Mouse (Mus musculus): ENCODE results near the gene Egfl8. TPM values are rescaled to one million over a fixed set of nuclear protein-coding genes. Genes with fewer than 3 reads are reported as not detected.

Egfl8 gene
- polyA plus RNA-seq, 1 experiment, result 1.1 TPM

- TF ChIP-seq POLR2A (IDR thresholded peaks at IDR 0.05; ENCODE audit: insufficient read depth, low read length), result no peak
- TF ChIP-seq EP300 (IDR thresholded peaks at IDR 0.05; ENCODE audit: insufficient read depth, low read depth, low read length), result no peak
- no peak for TF ChIP-seq CTCF (IDR thresholded peaks at IDR 0.05; ENCODE audit: low read depth, low read length)
- Histone ChIP-seq H3K4me3 (ENCODE audit: low read depth, low read length) (no peak overlapping the region), H3K9ac (ENCODE audit: low read depth, poor library complexity, severe bottlenecking) (no peak overlapping the region), H3K27me3 (ENCODE audit: control insufficient read depth, insufficient read depth, low read length, poor library complexity, severe bottlenecking) (no peaks in the 10 kb centered on the region), H3K27ac (ENCODE audit: insufficient read depth, low read length) (no peak overlapping the region), H3K4me1 (ENCODE audit: control insufficient read depth, insufficient read depth, low read length) (peaks cover 6% of the 10 kb centered on the region), H3K36me3 (ENCODE audit: control insufficient read depth, insufficient read depth, low read length, poor library complexity, severe bottlenecking) (no peaks in the 10 kb centered on the region), H3K9me3 (replicated peaks; ENCODE audit: control insufficient read depth, insufficient read depth, low read length, poor library complexity, severe bottlenecking) (no peaks in the 10 kb centered on the region)
These were observed 48.5 kb downstream of the Egfl8 start for GRCm38 (mm10) chr17:34567311-34567710.

- peak overlapping the region; percentile 41 for H3K4me3 ChIP-seq (ENCODE audit: low read depth, low read length)
- H3K9ac ChIP-seq (ENCODE audit: low read depth, poor library complexity, severe bottlenecking), result peak overlapping the region; percentile 15
- peaks cover 6% of the 10 kb centered on the region for H3K4me1 ChIP-seq (ENCODE audit: control insufficient read depth, insufficient read depth, low read length)
These were observed 51.0 kb downstream of the Egfl8 start for GRCm38 (mm10) chr17:34564796-34565195.

GRCm38 (mm10) chr17:34564003-34564421, 51.8 kb downstream of the Egfl8 start, which contains the start of gene Notch4:
TSS of gene Notch4 (plus strand) at chr17:34564268.
- Histone ChIP-seq H3K9ac (ENCODE audit: low read depth, poor library complexity, severe bottlenecking) (peak within 1 kb of the TSS; percentile 15), H3K4me3 (ENCODE audit: low read depth, low read length) (peak within 1 kb of the TSS; percentile 41)
- TF ChIP-seq EP300 (IDR thresholded peaks at IDR 0.05; ENCODE audit: insufficient read depth, low read depth, low read length) (peak; percentile 84; the same call in 1 of the 2 replicates), POLR2A (IDR thresholded peaks at IDR 0.05; ENCODE audit: insufficient read depth, low read length) (no peak)

More at GRCm38 (mm10) chr17:34564796-34565195, 51.0 kb downstream of the Egfl8 start:
- no peaks in the 10 kb centered on the region for H3K36me3 ChIP-seq (ENCODE audit: control insufficient read depth, insufficient read depth, low read length, poor library complexity, severe bottlenecking)
- no peaks in the 10 kb centered on the region for H3K9me3 ChIP-seq (replicated peaks; ENCODE audit: control insufficient read depth, insufficient read depth, low read length, poor library complexity, severe bottlenecking)
- H3K27me3 ChIP-seq (ENCODE audit: control insufficient read depth, insufficient read depth, low read length, poor library complexity, severe bottlenecking), result no peaks in the 10 kb centered on the region
- peak overlapping the region; percentile 40; the same call in 1 of the 2 replicates for H3K27ac ChIP-seq (ENCODE audit: insufficient read depth, low read length)
- TF ChIP-seq EP300 (IDR thresholded peaks at IDR 0.05; ENCODE audit: insufficient read depth, low read depth, low read length) (no peak), CTCF (IDR thresholded peaks at IDR 0.05; ENCODE audit: low read depth, low read length) (no peak), POLR2A (IDR thresholded peaks at IDR 0.05; ENCODE audit: insufficient read depth, low read length) (no peak)

GRCm38 (mm10) chr17:34563354-34563753, 52.4 kb downstream of the Egfl8 start:
- H3K9me3 ChIP-seq (replicated peaks; ENCODE audit: control insufficient read depth, insufficient read depth, low read length, poor library complexity, severe bottlenecking), result no peaks in the 10 kb centered on the region
- no peaks in the 10 kb centered on the region for H3K36me3 ChIP-seq (ENCODE audit: control insufficient read depth, insufficient read depth, low read length, poor library complexity, severe bottlenecking)
- no peak overlapping the region for H3K9ac ChIP-seq (ENCODE audit: low read depth, poor library complexity, severe bottlenecking)
- H3K4me1 ChIP-seq (ENCODE audit: control insufficient read depth, insufficient read depth, low read length), result peaks cover 6% of the 10 kb centered on the region
- no peaks in the 10 kb centered on the region for H3K27me3 ChIP-seq (ENCODE audit: control insufficient read depth, insufficient read depth, low read length, poor library complexity, severe bottlenecking)
- TF ChIP-seq EP300 (IDR thresholded peaks at IDR 0.05; ENCODE audit: insufficient read depth, low read depth, low read length), result no peak
- no peak for TF ChIP-seq POLR2A (IDR thresholded peaks at IDR 0.05; ENCODE audit: insufficient read depth, low read length)
- no peak for TF ChIP-seq CTCF (IDR thresholded peaks at IDR 0.05; ENCODE audit: low read depth, low read length)
- H3K4me3 ChIP-seq (ENCODE audit: low read depth, low read length), result no peak overlapping the region
- H3K27ac ChIP-seq (ENCODE audit: insufficient read depth, low read length), result peak overlapping the region; percentile 36

More at GRCm38 (mm10) chr17:34564003-34564421, 51.8 kb downstream of the Egfl8 start, which contains the start of gene Notch4:
- peak within 1 kb of the TSS; percentile 40 for H3K27ac ChIP-seq (ENCODE audit: insufficient read depth, low read length)
- H3K4me1 ChIP-seq (ENCODE audit: control insufficient read depth, insufficient read depth, low read length), result peaks cover 6% of the 10 kb centered on the region
- no peaks in the 10 kb centered on the region for H3K36me3 ChIP-seq (ENCODE audit: control insufficient read depth, insufficient read depth, low read length, poor library complexity, severe bottlenecking)
- H3K27me3 ChIP-seq (ENCODE audit: control insufficient read depth, insufficient read depth, low read length, poor library complexity, severe bottlenecking), result no peaks in the 10 kb centered on the region
- no peaks in the 10 kb centered on the region for H3K9me3 ChIP-seq (replicated peaks; ENCODE audit: control insufficient read depth, insufficient read depth, low read length, poor library complexity, severe bottlenecking)

Other genes with a start within 250 kb of the Egfl8 start
- gene Btnl1, start 238.8 kb downstream of the Egfl8 start, polyA plus RNA-seq (2011; ENCODE audit: insufficient read depth, insufficient read length, low read depth, missing spikeins), result 0.28 TPM in 1 of 2 replicates, not detected in the other
- not detected in 2 replicates for gene BC051142, start 217.2 kb downstream of the Egfl8 start, polyA plus RNA-seq (2011; ENCODE audit: insufficient read depth, insufficient read length, low read depth, missing spikeins)
- gene Btnl4, start 138.7 kb downstream of the Egfl8 start, polyA plus RNA-seq (2011; ENCODE audit: insufficient read depth, insufficient read length, low read depth, missing spikeins), result not detected in 2 replicates
- gene Btnl6, start 98.6 kb downstream of the Egfl8 start, polyA plus RNA-seq (2011; ENCODE audit: insufficient read depth, insufficient read length, low read depth, missing spikeins), result not detected in 2 replicates
- gene Notch4, start 51.7 kb downstream of the Egfl8 start, polyA plus RNA-seq (2011; ENCODE audit: insufficient read depth, insufficient read length, low read depth, missing spikeins), result 4.6 and 7.0 TPM in 2 replicates
- gene Gpsm3, start 26.2 kb downstream of the Egfl8 start, polyA plus RNA-seq (2011; ENCODE audit: insufficient read depth, insufficient read length, low read depth, missing spikeins), result 3.9 and 4.2 TPM in 2 replicates
- gene Pbx2, start 24.7 kb downstream of the Egfl8 start, polyA plus RNA-seq (2011; ENCODE audit: insufficient read depth, insufficient read length, low read depth, missing spikeins), result 66.1 and 73.0 TPM in 2 replicates
- 1.4 and 2.5 TPM in 2 replicates for gene Ager, start 18.1 kb downstream of the Egfl8 start, polyA plus RNA-seq (2011; ENCODE audit: insufficient read depth, insufficient read length, low read depth, missing spikeins)
- gene Rnf5, start 12.3 kb downstream of the Egfl8 start, polyA plus RNA-seq (2011; ENCODE audit: insufficient read depth, insufficient read length, low read depth, missing spikeins), result 74.3 and 75.9 TPM in 2 replicates
- 66.8 and 81.7 TPM in 2 replicates for gene Agpat1, start 11.7 kb downstream of the Egfl8 start, polyA plus RNA-seq (2011; ENCODE audit: insufficient read depth, insufficient read length, low read depth, missing spikeins)
- 26.7 and 29.2 TPM in 2 replicates for gene Ppt2, start 12.5 kb upstream of the Egfl8 start, polyA plus RNA-seq (2011; ENCODE audit: insufficient read depth, insufficient read length, low read depth, missing spikeins)
- not detected in 2 replicates for gene Prrt1, start 13.6 kb upstream of the Egfl8 start, polyA plus RNA-seq (2011; ENCODE audit: insufficient read depth, insufficient read length, low read depth, missing spikeins)
- gene Fkbpl, start 28.8 kb upstream of the Egfl8 start, polyA plus RNA-seq (2011; ENCODE audit: insufficient read depth, insufficient read length, low read depth, missing spikeins), result 11.0 and 16.5 TPM in 2 replicates
- 31.3 and 32.0 TPM in 2 replicates for gene Atf6b, start 31.2 kb upstream of the Egfl8 start, polyA plus RNA-seq (2011; ENCODE audit: insufficient read depth, insufficient read length, low read depth, missing spikeins)
- gene Tnxb, start 54.6 kb upstream of the Egfl8 start, polyA plus RNA-seq (2011; ENCODE audit: insufficient read depth, insufficient read length, low read depth, missing spikeins), result 0.13 and 0.15 TPM in 2 replicates
- 0.12 and 0.23 TPM in 2 replicates for gene C4b, start 127.9 kb upstream of the Egfl8 start, polyA plus RNA-seq (2011; ENCODE audit: insufficient read depth, insufficient read length, low read depth, missing spikeins)
- gene Cyp21a1, start 188.6 kb upstream of the Egfl8 start, polyA plus RNA-seq (2011; ENCODE audit: insufficient read depth, insufficient read length, low read depth, missing spikeins), result not detected in 2 replicates
- gene Stk19, start 221.0 kb upstream of the Egfl8 start, polyA plus RNA-seq (2011; ENCODE audit: insufficient read depth, insufficient read length, low read depth, missing spikeins), result 18.7 and 25.8 TPM in 2 replicates
- 22.6 and 24.5 TPM in 2 replicates for gene Dxo, start 221.0 kb upstream of the Egfl8 start, polyA plus RNA-seq (2011; ENCODE audit: insufficient read depth, insufficient read length, low read depth, missing spikeins)
- 12.7 and 13.1 TPM in 2 replicates for gene Skiv2l, start 234.2 kb upstream of the Egfl8 start, polyA plus RNA-seq (2011; ENCODE audit: insufficient read depth, insufficient read length, low read depth, missing spikeins)
- 53.0 and 63.6 TPM in 2 replicates for gene Nelfe, start 234.4 kb upstream of the Egfl8 start, polyA plus RNA-seq (2011; ENCODE audit: insufficient read depth, insufficient read length, low read depth, missing spikeins)
- not detected in 2 replicates for gene Cfb, start 246.5 kb upstream of the Egfl8 start, polyA plus RNA-seq (2011; ENCODE audit: insufficient read depth, insufficient read length, low read depth, missing spikeins)